Mouse (Mus musculus): Measurements from ENCODE around the gene Kifc5b.

- TF ChIP-seq POLR2A (IDR thresholded peaks at IDR 0.05; ENCODE audit: control insufficient read depth, extremely low read depth, insufficient read depth, low read length, poor library complexity) (no peak), CTCF (IDR thresholded peaks at IDR 0.05; ENCODE audit: borderline replicate concordance, control insufficient read depth, extremely low read depth, insufficient read depth, low read length, poor library complexity) (peak; percentile 78; the same call in 1 of the 2 replicates)
Observed at GRCm38 (mm10) chr17:26895578-26895977, 21.3 kb upstream of the Kifc5b start.
